Mouse (Mus musculus) heart, adult 2 months (tissue): Measurements from ENCODE around the gene Dupd1. TPM values are rescaled to one million over a fixed set of nuclear protein-coding genes. Genes with fewer than 3 reads are reported as not detected.

ENCODE experiments used
- DNase-seq, 2 experiments: peaks; one replicate each; pipeline ENCODE4 v3.0.0; 2021
- H3K27ac ChIP-seq: fragments of 200-600 bp; 2 replicates; pipeline ENCODE4 v1.8.1; 2022
- H3K27me3 ChIP-seq: fragments of 200-500 bp; 2 replicates; pipeline ENCODE4 v1.6.1; 2012; ENCODE audit warnings: mild to moderate bottlenecking, low read length, inconsistent platforms, mixed read lengths; ENCODE audit not compliant: control insufficient read depth, insufficient read depth
- H3K36me3 ChIP-seq: fragments of 200-500 bp; 2 replicates; pipeline ENCODE4 v1.6.1; 2012; ENCODE audit warnings: low read length, inconsistent platforms; ENCODE audit not compliant: control insufficient read depth, insufficient read depth
- H3K4me1 ChIP-seq: fragments of 200-500 bp; 2 replicates; pipeline ENCODE4 v1.6.1; 2011; ENCODE audit warnings: low read length; ENCODE audit not compliant: control insufficient read depth, insufficient read depth
- H3K4me3 ChIP-seq: fragments of 200-600 bp; 2 replicates; pipeline ENCODE4 v1.8.1; 2022
- H3K79me2 ChIP-seq: fragments of 200-500 bp; replicated peaks from 2 replicates; pipeline ENCODE4 v1.6.1; 2012; ENCODE audit warnings: mild to moderate bottlenecking, inconsistent platforms, low read length, moderate library complexity, mixed read lengths; ENCODE audit not compliant: control insufficient read depth, insufficient read depth
- H3K9ac ChIP-seq: fragments of 200-500 bp; 2 replicates; pipeline ENCODE4 v1.6.1; 2012; ENCODE audit warnings: low read depth, mild to moderate bottlenecking, control low read depth, inconsistent platforms, low read length, mixed read lengths
- CTCF ChIP-seq: fragments of 200-600 bp; IDR thresholded peaks from 2 replicates; pipeline ENCODE4 v1.8.1; 2022; ENCODE audit warnings: antibody characterized with exemption, mild to moderate bottlenecking, moderate library complexity
- EP300 ChIP-seq: fragments of 200-500 bp; IDR thresholded peaks from 2 replicates; pipeline ENCODE4 v1.6.1; 2011; ENCODE audit warnings: low read depth, low read length, control low read depth; ENCODE audit not compliant: insufficient read depth
- POLR2A ChIP-seq: fragments of 200-500 bp; IDR thresholded peaks from 2 replicates; pipeline ENCODE4 v1.6.1; 2011; ENCODE audit warnings: mild to moderate bottlenecking, low read depth, low read length, control low read depth; ENCODE audit not compliant: insufficient read depth
- WGBS: fragments of 180-500 bp; shearing (Covaris S2); methylation state at CpG from one replicate; pipeline ENCODE4 v1.1.7; 2018; 5-methylcytosine and 5-hydroxymethylcytosine counted together
- intact Hi-C: fragments of 180-260 bp; cut with DNase I; formaldehyde crosslinking; loops from one replicate; pipeline ENCODE4 v1.15.1; 2025
- polyA plus RNA-seq: library from polyadenylated mRNA; depleted of rRNA; stranded (reverse); fragments of >200 nt; gene quantifications from 2 replicates; pipeline ENCODE4 v1.2.3, GENCODE M21; 2012
- total RNA-seq, 2 experiments: library from RNA; stranded (reverse); gene quantifications; 2 replicates each; pipeline ENCODE4 v1.2.3; 2021

Gene Dupd1
- total and polyA plus RNA-seq, 3 experiments: 0.12 TPM; not detected in 2

DNA sequence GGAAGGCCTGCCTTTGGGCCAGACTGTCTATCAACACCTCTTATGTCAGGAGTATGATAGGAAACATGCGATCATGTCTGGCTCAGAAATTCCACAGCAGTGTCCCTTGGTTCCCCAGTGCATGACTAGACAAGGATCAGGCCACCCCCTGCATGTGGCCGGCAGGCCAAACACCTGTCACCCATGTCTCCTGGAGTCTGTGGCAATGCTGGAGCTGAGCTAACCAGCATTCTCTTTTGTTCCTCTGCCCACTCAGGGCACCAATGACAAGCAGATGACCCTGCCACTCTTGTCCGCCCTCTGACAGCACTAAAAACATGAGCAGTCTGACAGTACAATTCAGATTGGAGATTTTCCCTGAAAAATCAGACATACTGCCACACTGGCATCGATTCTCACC, 30.5 kb downstream of the Dupd1 start:
- H3K9ac ChIP-seq: no peak overlapping the region
- no peak for DNase-seq
- no peak for TF ChIP-seq POLR2A
- TF ChIP-seq CTCF: no peak
- TF ChIP-seq EP300: no peak
- H3K36me3 ChIP-seq: no peaks in the 10 kb centered on the region
- peaks cover 3% of the 10 kb centered on the region; the same call in 1 of the 2 replicates for H3K27me3 ChIP-seq
- intact Hi-C loops: no loop called here
- no peak overlapping the region for H3K27ac ChIP-seq
- H3K79me2 ChIP-seq: no peaks in the 10 kb centered on the region
- H3K4me3 ChIP-seq: no peak overlapping the region
- no peaks in the 10 kb centered on the region; the same call in 1 of the 2 replicates for H3K4me1 ChIP-seq
- WGBS: 76% methylated on average over 4 of the region's 4 CpGs

DNA sequence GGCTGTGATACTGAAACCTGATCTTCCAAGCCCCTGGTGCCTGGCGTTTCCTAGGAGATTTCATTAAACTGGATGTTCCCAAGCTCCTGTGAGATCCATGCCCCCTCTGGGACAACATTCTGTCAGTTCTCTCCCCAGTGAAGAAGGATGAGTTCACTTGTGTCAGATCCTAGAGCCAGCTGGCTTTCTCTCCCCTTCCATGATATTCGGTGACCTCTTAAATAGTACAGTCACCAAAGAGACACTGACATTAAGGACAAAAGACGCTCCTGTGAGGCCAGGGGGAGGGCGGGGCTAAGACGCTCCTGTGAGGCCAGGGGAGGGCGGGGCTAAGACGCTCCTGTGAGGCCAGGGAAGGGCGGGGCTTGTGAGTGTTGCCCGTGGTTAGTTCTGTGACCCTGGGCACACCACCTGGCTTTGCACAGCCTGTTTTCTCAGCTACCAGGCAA, 31.7 kb downstream of the Dupd1 start:
- peak in 1 of 2 experiments; percentile 41 for DNase-seq

DNA sequence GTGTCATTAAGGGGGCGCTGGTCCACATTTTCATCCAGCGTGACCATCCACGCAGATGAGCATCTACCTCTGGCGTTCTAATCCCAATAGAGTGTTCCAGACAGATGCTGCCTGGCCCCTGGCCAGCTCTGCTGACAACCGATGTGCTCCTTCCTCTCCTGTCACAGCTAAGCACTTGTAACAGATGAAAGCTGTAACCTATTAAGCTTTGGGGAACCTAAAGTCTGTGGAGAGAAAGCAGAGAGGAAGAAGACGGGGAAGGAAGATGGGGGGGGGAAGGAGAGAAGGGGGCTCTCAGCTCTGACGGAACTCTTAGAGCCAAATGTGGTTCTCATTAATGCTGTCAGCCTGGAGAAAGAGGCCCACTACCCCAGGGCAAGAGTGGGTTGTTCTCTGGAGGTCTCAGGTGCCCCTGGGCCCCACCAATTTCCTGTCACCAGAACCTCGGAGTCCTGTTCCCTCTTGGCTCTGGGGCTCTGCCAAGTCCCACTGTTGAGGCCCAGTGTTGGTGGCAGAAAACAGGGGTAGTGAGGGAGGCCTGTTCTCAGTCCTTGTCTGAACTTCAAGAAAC, 34.7 kb downstream of the Dupd1 start:
- Histone ChIP-seq H3K27ac (no peak overlapping the region), H3K9ac (no peak overlapping the region), H3K79me2 (no peaks in the 10 kb centered on the region), H3K4me1 (no peaks in the 10 kb centered on the region; the same call in 1 of the 2 replicates), H3K27me3 (no peaks in the 10 kb centered on the region), H3K4me3 (no peak overlapping the region), H3K36me3 (no peaks in the 10 kb centered on the region)
- intact Hi-C loops: no loop called here
- TF ChIP-seq EP300: no peak
- TF ChIP-seq POLR2A: no peak
- TF ChIP-seq CTCF: no peak
- 48% methylated on average over 8 of the region's 8 CpGs for WGBS
- DNase-seq: no peak

More for the DNA sequence above, 31.7 kb downstream of the Dupd1 start:
- Histone ChIP-seq H3K79me2 (no peaks in the 10 kb centered on the region), H3K36me3 (no peaks in the 10 kb centered on the region), H3K27ac (no peak overlapping the region), H3K4me1 (no peaks in the 10 kb centered on the region; the same call in 1 of the 2 replicates), H3K27me3 (peaks cover 3% of the 10 kb centered on the region; the same call in 1 of the 2 replicates), H3K4me3 (no peak overlapping the region), H3K9ac (no peak overlapping the region)
- intact Hi-C loops: no loop called here
- TF ChIP-seq CTCF (no peak), EP300 (no peak), POLR2A (no peak)
- WGBS: 12% methylated on average over 9 of the region's 9 CpGs

DNA sequence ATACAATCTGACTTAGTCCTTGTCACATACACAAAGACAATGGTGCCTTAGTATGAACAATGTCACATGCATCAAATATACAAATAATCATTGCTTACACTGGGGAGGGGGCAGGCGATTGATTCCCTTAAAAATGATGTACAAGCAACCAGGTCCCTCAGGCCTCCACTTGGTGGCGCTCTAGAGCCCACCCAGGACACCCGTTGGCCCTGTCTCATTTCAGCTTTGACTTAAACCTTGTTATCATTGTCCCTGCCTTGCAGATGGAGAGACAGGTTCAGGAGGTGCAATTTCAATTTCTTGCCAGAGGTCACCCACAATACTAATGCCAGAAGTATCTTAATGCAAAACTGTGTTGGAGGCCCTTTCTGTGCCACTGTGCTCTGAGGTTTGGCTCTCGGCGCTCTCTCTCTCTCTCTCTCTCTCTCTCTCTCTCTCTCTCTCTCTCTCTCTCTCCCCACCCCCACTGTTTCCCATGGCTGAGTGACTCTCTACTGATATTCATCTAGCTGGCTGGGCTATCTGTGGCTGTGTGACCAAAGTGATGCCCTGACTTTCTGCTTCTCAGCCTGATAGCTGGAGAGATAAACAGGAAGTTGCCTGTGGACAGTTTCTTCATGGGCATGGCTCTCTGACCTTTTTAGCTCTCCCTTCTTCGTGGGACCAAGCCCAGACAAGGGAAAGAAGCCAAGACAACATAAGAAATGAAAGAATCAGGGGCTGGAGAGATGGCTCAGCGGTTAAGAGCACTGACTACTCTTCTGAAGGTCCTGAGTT, 35.7 kb downstream of the Dupd1 start:
- no peaks in the 10 kb centered on the region for H3K27me3 ChIP-seq
- intact Hi-C loops: loop anchor here (1.0 kb wide), 1 partner anchor 64 kb away; no protein-coding TSS in a partner anchor
- TF ChIP-seq POLR2A (no peak), CTCF (peak; percentile 87)
- no peaks in the 10 kb centered on the region for H3K36me3 ChIP-seq
- no peak overlapping the region for H3K9ac ChIP-seq
- H3K27ac ChIP-seq: no peak overlapping the region
- WGBS: 45% methylated on average over 7 of the region's 7 CpGs
- H3K4me1 ChIP-seq: no peaks in the 10 kb centered on the region; the same call in 1 of the 2 replicates
- H3K79me2 ChIP-seq: no peaks in the 10 kb centered on the region
- H3K4me3 ChIP-seq: no peak overlapping the region
- peak; percentile 48 to 64 for DNase-seq

DNA sequence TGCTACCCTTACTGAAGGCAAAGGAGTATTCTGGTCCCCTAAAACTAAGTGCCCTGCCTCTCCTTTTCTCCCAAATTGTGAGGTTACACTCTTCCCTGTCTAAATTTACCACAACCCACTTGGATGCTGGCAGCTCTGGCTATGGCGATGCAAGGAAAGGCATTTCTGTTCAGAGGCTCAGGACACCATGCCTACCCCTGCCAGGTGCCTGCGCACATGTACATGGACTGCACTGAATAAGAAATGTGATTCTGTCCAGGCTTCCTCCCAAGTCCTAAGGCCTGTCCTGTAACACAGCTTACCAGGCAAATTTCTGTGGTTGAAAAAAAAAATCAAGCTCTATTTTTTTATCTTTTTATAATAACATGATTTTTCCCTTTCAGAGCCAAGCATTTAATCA, 38.2 kb downstream of the Dupd1 start:
- Histone ChIP-seq H3K27me3 (no peaks in the 10 kb centered on the region), H3K36me3 (no peaks in the 10 kb centered on the region), H3K27ac (no peak overlapping the region), H3K4me3 (no peak overlapping the region), H3K4me1 (no peaks in the 10 kb centered on the region; the same call in none of the 2 replicates), H3K79me2 (no peaks in the 10 kb centered on the region), H3K9ac (no peak overlapping the region)
- TF ChIP-seq EP300 (no peak), CTCF (no peak), POLR2A (no peak)
- WGBS: 62% methylated on average over 2 of the region's 2 CpGs
- DNase-seq: no peak
- intact Hi-C loops: no loop called here

DNA sequence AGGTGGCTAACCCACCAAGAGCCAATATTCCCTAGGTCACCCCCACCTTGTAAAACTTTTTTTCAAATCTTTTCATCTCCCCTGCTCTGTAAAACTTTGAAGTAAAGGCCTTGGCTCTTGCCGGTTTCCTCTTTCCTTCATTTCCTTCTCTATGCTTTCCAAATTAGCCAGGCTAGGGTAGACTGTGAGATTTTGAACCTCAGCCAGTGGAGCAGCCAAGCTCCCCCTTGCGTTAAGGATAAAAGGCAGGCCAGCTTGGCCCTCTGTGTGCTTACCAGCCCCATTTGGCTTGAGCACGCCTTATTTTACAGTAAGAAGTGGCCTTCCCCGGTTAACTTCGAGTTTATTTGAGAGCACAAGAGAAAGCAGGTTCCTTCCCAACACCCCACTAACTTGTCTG, 39.9 kb downstream of the Dupd1 start:
- DNase-seq: no peak
- Histone ChIP-seq H3K27me3 (no peaks in the 10 kb centered on the region), H3K9ac (no peak overlapping the region), H3K4me3 (no peak overlapping the region), H3K27ac (no peak overlapping the region), H3K79me2 (no peaks in the 10 kb centered on the region), H3K4me1 (no peaks in the 10 kb centered on the region; the same call in none of the 2 replicates), H3K36me3 (no peaks in the 10 kb centered on the region)
- intact Hi-C loops: no loop called here
- 26% methylated on average over 5 of the region's 5 CpGs for WGBS
- TF ChIP-seq CTCF: peak; percentile 33
- no peak for TF ChIP-seq EP300
- TF ChIP-seq POLR2A: no peak
